Mouse (Mus musculus): ENCODE results near the gene Tmsb4x.
A peak's percentile ranks its signal among the peaks of the same experiment; 100 is the strongest.

GRCm38 (mm10) chrX:167233104-167233687, 24.1 kb upstream of the Tmsb4x start:
- TF ChIP-seq CTCF (IDR thresholded peaks at IDR 0.05; ENCODE audit: low read depth, low read length) (peak; percentile 50), POLR2A (IDR thresholded peaks at IDR 0.05; ENCODE audit: insufficient read depth, low read length) (no peak), EP300 (IDR thresholded peaks at IDR 0.05; ENCODE audit: insufficient read depth, low read depth, low read length) (no peak)

Measured in ES-Bruce4 (cell line).